Mouse (Mus musculus): ENCODE data around the gene Atg4d.
A peak's percentile ranks its signal among the peaks of the same experiment; 100 is the strongest.
"Not testable (repeated sequence)": the region's sequence is repeated elsewhere in the genome, so short reads cannot be mapped to it uniquely, and the experiment has no call there.

The Atg4d gene

GRCm38 (mm10) chr9:21299014-21299413, 33.9 kb downstream of the Atg4d start:
- no peak for ATAC-seq (ENCODE audit: insufficient number of reproducible peaks, low FRiP score, low TSS enrichment)

- ATAC-seq (ENCODE audit: insufficient number of reproducible peaks, low FRiP score, low TSS enrichment) = no peak
These were observed 40.0 kb downstream of the Atg4d start for GRCm38 (mm10) chr9:21305065-21305464.

DNA sequence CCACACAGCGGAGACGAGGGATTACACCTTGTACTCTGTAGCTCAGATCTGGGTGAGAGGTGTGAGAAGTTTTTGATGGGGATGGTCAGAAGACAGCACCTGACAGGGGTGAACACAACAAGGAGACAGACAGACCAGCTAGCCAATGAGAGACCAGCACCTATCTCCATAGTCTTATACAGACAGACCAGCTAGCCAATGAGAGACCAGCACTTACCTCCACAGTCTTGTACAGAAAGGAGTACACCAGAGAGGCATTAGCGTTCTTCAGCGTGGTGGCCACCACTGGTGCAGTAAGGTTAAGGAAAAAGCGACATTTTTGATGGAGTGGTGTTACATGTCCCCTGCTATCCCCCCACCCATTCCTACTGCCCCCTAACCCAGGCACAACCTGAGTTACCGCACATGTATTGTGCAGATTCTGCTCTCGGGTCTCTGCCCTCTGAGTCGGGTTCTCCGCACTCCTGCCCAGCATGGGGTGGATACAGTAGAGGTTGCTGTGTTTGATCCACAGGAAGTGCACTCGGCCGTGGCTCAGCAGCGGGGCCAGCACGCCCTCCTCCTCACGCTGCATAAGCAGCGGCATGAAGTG, 44.2 kb downstream of the Atg4d start:
- ATAC-seq (ENCODE audit: insufficient number of reproducible peaks, low FRiP score, low TSS enrichment) = no peak

DNA sequence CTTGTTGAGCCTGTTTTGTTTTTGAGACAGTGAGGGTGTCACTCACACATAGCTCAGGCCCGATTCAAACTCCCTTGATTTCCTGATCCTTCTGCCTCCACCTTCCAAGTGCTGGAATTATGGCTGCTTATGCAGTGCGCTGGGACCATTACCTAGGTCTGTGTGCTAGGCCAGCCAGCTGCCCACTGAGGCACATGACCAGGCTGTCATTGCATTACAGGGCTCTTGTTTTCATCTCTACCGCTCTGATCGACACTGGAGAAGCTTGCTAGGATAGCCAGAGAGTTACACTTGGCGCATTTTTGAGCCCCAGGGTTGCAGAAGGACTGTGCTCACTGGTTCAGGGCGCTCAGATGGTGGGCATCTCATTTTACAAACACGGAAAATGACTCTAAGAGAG, 46.6 kb downstream of the Atg4d start:
- ATAC-seq (ENCODE audit: insufficient number of reproducible peaks, low FRiP score, low TSS enrichment) = no peak

GRCm38 (mm10) chr9:21312134-21312533, 47.0 kb downstream of the Atg4d start, which contains the start of gene Ap1m2:
TSS of gene Ap1m2 (minus strand) at chr9:21312337.
- ATAC-seq (ENCODE audit: insufficient number of reproducible peaks, low FRiP score, low TSS enrichment) = no peak

- ATAC-seq (ENCODE audit: insufficient number of reproducible peaks, low FRiP score, low TSS enrichment) = peak; percentile 84; the same call in 1 of the 2 replicates
These were observed 48.3 kb downstream of the Atg4d start for GRCm38 (mm10) chr9:21313394-21313793.

DNA sequence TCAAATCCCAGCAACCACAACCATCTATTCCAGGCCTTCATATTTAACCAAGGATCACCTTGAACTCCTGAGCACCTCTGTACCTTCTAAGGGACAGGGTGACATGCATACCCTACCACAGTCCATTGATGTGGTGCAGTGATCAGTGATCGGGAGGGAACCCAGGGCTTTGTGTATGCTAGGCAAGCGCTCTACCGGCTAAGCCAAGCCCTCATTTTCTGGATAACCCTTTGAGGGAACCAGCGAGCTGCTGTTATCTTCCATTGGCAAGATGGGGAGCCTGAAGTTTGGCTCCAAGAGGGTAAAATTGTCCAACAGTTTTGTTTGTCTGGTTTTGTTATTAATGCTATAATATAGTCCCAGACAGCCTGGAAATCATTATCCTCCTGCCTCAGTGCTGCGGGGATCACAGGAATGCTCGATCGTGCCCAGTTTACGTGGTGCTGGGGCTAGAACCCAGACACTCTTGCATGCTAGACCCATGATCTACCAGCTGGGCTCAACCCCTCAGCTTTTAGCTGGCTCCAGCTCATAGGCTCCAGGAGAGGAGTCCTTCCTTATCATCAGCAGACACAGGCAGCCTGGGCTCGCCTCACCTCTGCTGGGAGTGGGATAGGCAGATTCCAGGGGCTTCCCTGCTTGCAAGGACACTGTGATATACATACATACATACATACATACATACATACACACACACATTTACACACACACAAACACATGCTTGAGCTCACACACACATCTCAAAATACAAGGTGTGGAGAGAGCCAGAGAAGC, 49.5 kb downstream of the Atg4d start:
- no peak for ATAC-seq (ENCODE audit: insufficient number of reproducible peaks, low FRiP score, low TSS enrichment)

GRCm38 (mm10) chr9:21315421-21315820, 50.3 kb downstream of the Atg4d start:
- ATAC-seq (ENCODE audit: insufficient number of reproducible peaks, low FRiP score, low TSS enrichment) = no peak

GRCm38 (mm10) chr9:21316696-21317095, 51.6 kb downstream of the Atg4d start:
- no peak for ATAC-seq (ENCODE audit: insufficient number of reproducible peaks, low FRiP score, low TSS enrichment)

DNA sequence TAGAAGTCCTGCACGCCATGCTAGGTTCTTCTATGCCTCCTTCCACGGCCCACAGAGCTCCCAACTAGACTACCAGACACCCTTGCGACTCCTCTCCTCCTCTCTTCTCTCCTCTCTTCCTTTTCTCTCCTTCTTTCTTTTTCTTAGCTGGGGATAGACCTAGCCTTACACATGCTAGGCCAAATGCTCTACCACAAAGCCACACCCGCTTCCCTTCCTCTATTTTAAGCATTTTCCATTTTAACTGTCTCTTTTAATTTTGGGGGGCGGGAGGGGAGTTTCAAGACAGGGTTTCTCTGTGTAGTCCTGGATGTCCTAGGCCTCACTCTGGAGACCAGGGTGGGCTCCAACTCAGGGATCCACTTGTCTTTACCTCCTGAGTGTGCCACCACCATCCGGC, 53.7 kb downstream of the Atg4d start:
- ATAC-seq (ENCODE audit: insufficient number of reproducible peaks, low FRiP score, low TSS enrichment) = no peak

DNA sequence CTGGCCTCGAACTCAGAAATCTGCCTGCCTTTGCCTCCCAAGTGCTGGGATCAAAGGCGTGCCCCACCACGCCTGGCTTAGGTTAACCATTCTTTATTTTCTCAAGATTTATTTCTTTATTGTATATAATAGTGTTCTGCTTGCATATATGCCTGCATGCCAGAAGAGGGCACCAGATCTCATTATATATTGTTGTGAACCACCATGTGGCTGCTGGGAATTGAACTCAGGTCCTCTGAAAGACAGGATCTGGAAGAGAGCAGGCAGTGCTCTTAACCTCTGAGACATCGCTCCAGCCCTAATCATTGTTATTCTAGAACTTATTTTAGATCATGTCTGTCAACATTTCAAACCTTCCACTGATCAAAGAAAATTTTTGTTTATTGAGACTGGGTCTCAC, 54.4 kb downstream of the Atg4d start:
- ATAC-seq (ENCODE audit: insufficient number of reproducible peaks, low FRiP score, low TSS enrichment) = no peak

DNA sequence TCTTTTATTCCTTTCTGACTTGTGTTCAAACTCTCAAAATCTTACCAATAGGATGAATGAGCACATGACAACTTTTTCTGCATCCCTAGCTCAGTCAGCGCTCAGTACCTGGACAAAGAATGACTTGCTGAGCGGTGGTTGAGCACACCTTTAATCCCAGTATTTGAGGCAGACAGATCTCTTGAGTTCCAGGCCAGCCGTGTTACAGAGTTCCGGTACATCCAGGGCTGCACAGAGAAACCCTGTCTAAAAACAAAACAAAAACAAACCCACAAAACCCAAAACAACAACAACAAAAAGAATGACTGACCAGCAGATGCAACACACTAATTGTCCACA, 55.2 kb downstream of the Atg4d start:
- ATAC-seq (ENCODE audit: insufficient number of reproducible peaks, low FRiP score, low TSS enrichment) = no peak

DNA sequence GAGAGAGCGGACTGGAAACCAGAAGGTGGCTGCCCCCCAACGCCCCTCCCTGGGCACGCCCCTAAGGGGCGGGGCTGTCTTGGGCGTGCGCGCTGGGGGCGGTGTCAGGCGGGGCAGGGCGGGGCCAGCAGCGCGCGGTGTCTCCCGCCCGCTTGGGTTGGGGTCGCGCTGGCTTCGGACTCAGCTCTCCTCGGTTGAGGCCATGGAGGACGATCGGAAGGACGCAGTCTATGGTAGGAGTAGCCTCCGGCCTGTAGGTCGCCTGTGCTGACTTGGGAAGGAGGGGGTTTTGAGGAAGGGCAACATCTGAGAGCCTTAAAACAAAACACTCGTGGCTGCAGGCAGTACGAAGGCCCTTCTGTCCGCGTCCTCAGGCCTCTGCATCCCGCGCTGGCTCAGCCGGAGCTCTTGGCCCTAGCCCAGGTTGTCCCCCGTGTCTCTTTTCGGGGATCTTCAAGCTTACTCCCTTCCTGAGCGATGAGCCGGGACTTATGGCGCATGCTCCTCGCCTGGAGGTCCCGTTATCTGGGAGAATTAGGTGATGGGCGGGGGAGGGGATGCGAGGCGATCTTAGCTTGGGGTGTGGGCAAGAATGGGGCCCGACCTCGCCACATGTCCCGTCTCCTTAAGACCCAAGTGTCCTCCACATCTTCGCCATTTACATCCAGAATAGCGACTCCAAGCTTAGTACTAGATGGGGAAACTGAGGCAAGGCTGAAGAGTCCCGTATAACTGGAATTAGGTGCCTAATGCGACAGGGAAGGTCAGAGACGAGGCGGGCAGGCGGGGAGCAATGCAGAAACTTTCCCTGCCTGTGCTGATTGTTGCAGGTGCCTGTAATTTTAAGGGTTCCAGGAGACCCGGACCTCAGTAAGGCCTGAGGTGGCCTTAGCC, 55.8 kb downstream of the Atg4d start, which contains the start of gene Slc44a2:
TSS of gene Slc44a2 (plus strand) at position 80 of the 894 bp plus-strand sequence.
- peak; percentile 76 for ATAC-seq (ENCODE audit: insufficient number of reproducible peaks, low FRiP score, low TSS enrichment)

DNA sequence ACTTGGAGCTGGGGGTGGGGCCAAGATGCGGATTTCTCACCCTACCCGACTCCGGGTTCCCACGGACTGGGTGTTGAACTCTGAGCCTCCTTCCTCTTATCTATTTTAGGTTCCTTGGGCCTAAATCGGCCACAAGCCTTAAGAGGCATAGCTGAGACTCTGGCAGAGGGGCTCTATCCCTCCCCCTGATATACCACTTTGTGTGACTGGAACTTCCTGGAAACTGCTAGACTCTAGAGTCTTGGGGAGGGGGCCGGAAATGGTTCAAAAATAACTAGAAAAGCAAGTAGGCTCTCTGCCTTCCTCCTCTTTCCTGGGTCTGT, 56.4 kb downstream of the Atg4d start:
- ATAC-seq (ENCODE audit: insufficient number of reproducible peaks, low FRiP score, low TSS enrichment) = no peak

GRCm38 (mm10) chr9:21322211-21322916, 57.3 kb downstream of the Atg4d start:
- ATAC-seq (ENCODE audit: insufficient number of reproducible peaks, low FRiP score, low TSS enrichment) = no peak

DNA sequence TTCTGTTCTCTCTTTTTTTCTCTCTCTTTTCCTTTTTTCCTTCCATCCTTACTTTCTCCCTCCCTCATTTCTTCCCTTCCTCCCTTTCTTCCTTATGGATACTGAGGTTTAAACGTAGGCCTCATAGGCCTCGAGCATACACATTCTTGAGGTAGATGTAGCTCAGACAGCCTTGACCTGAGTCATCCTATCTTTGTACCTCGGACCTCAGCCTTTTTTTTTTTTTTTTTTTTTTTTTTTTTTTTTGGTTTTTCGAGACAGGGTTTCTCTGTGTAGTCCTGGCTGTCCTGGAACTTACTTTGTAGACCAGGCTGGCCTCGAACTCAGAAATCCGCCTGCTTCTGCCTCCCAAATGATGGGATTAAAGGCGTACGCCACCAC, 57.8 kb downstream of the Atg4d start:
- ATAC-seq (ENCODE audit: insufficient number of reproducible peaks, low FRiP score, low TSS enrichment) = not testable (repeated sequence)

DNA sequence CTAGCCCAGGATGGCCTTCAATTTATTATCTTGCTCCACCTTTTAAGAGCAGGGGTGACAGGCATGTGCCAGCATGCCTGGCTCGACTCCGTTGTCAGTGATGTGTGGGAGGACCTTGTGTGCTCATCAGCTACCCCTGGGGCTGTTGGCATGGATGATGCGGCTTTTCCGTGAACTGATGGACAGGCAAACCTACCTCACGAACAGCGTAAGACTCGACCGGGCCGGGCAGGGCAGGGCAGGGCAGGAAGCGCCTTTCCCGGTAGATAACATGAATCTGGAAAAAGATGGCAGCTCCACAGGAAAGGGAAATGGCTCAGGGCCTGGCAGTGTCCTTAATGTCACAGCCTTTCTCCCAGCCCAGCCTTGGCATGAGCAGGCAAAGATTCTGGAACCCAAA, 59.2 kb downstream of the Atg4d start:
- no peak for ATAC-seq (ENCODE audit: insufficient number of reproducible peaks, low FRiP score, low TSS enrichment)

Measured in cerebellum, adult (tissue).